Mouse (Mus musculus): ENCODE results near the gene Clec9a. TPM values are rescaled to one million over a fixed set of nuclear protein-coding genes. Genes with fewer than 3 reads are reported as not detected.

Clec9a gene
- total RNA-seq, 2 experiments from 2014 or later: not detected

GRCm38 (mm10) chr6:129422311-129422710 lies 13.6 kb downstream of the Clec9a start:
- intact Hi-C loops (cut with DNase I): no loop called here
- DNase-seq (ENCODE audit: low spot score in 2 of 2): no peak

GRCm38 (mm10) chr6:129423040-129423733 lies 14.5 kb downstream of the Clec9a start:
- peak in 1 of 2 experiments; percentile 2 for DNase-seq (ENCODE audit: low spot score in 2 of 2)
- intact Hi-C loops (cut with DNase I): no loop called here

- intact Hi-C loops (cut with DNase I): no loop called here
Measured at GRCm38 (mm10) chr6:129423734-129424072, 15.0 kb downstream of the Clec9a start.

GRCm38 (mm10) chr6:129425217-129425616 lies 16.6 kb downstream of the Clec9a start:
- DNase-seq (ENCODE audit: low spot score in 2 of 2): no peak
- intact Hi-C loops (cut with DNase I): no loop called here

More at GRCm38 (mm10) chr6:129423734-129424072, 15.0 kb downstream of the Clec9a start:
- DNase-seq (ENCODE audit: low spot score in 2 of 2): peak; percentile 50

- no peak for DNase-seq (ENCODE audit: low spot score in 2 of 2)
- intact Hi-C loops (cut with DNase I): no loop called here
Measured at GRCm38 (mm10) chr6:129425812-129426211, 17.1 kb downstream of the Clec9a start.

GRCm38 (mm10) chr6:129427281-129427680 lies 18.6 kb downstream of the Clec9a start:
- no peak for DNase-seq (ENCODE audit: low spot score in 2 of 2)
- intact Hi-C loops (cut with DNase I): no loop called here

- intact Hi-C loops (cut with DNase I): no loop called here
Measured at GRCm38 (mm10) chr6:129434239-129434638, 25.6 kb downstream of the Clec9a start.

GRCm38 (mm10) chr6:129436025-129436424 lies 27.4 kb downstream of the Clec9a start:
- intact Hi-C loops (cut with DNase I): no loop called here
- DNase-seq (ENCODE audit: low spot score in 2 of 2): no peak

More at GRCm38 (mm10) chr6:129434239-129434638, 25.6 kb downstream of the Clec9a start:
- DNase-seq (ENCODE audit: low spot score in 2 of 2): no peak

GRCm38 (mm10) chr6:129438033-129438432 lies 29.4 kb downstream of the Clec9a start:
- no peak for DNase-seq (ENCODE audit: low spot score in 2 of 2)
- intact Hi-C loops (cut with DNase I): no loop called here

GRCm38 (mm10) chr6:129449743-129450142 lies 41.1 kb downstream of the Clec9a start:
- intact Hi-C loops (cut with DNase I): no loop called here
- no peak for DNase-seq (ENCODE audit: low spot score in 2 of 2)

GRCm38 (mm10) chr6:129451411-129452039 lies 42.9 kb downstream of the Clec9a start, which contains the start of gene Clec1a:
Gene Clec1a, minus strand, starts transcription at chr6:129452000.
- DNase-seq (ENCODE audit: low spot score in 2 of 2): no peak
- intact Hi-C loops (cut with DNase I): no loop called here

- intact Hi-C loops (cut with DNase I): no loop called here
Measured at GRCm38 (mm10) chr6:129471386-129471785, 62.7 kb downstream of the Clec9a start.

GRCm38 (mm10) chr6:129472627-129473026 lies 64.0 kb downstream of the Clec9a start:
- intact Hi-C loops (cut with DNase I): no loop called here

More at GRCm38 (mm10) chr6:129471386-129471785, 62.7 kb downstream of the Clec9a start:
- DNase-seq (ENCODE audit: low spot score in 2 of 2): no peak

More at GRCm38 (mm10) chr6:129472627-129473026, 64.0 kb downstream of the Clec9a start:
- no peak for DNase-seq (ENCODE audit: low spot score in 2 of 2)

Other genes starting within 250 kb of the Clec9a start
- gene Clec2d, start 228.2 kb upstream of the Clec9a start, total RNA-seq (2021): 1 to 10 TPM; 6.4 to 7.2 TPM
- gene Cd69, start 133.4 kb upstream of the Clec9a start, total RNA-seq (2021): not detected
- not detected for gene 4922502D21Rik, start 77.1 kb upstream of the Clec9a start, total RNA-seq (2021)
- under 1 TPM in 1 of 2 experiments, not detected in 1; 0.28 TPM for gene Clec12a, start 66.2 kb upstream of the Clec9a start, total RNA-seq (2021)
- gene Clec12b, start 23.0 kb upstream of the Clec9a start, total RNA-seq (2021): not detected
- not detected for gene Clec1b, start 11.6 kb upstream of the Clec9a start, total RNA-seq (2021)
- under 1 TPM; 0.66 to 0.85 TPM for gene Clec1a, start 43.1 kb downstream of the Clec9a start, total RNA-seq (2021)
- not detected for gene Olr1, start 98.3 kb downstream of the Clec9a start, total RNA-seq (2021)
- not detected for gene Tmem52b, start 103.7 kb downstream of the Clec9a start, total RNA-seq (2021)
- gene Gabarapl1, start 124.3 kb downstream of the Clec9a start, total RNA-seq (2021): 100 to 1,000 TPM; 690 to 697 TPM
- gene Klre1, start 169.0 kb downstream of the Clec9a start, total RNA-seq (2021): not detected
- not detected for gene Klrd1, start 182.9 kb downstream of the Clec9a start, total RNA-seq (2021)
- not detected for gene Klrk1, start 215.0 kb downstream of the Clec9a start, total RNA-seq (2021)
- gene Klrc3, start 234.5 kb downstream of the Clec9a start, total RNA-seq (2021): not detected

Measured in left cerebral cortex, postnatal 25 days (tissue).